Mouse (Mus musculus) midbrain, postnatal 0 days (tissue): ENCODE measurements around the gene Flnb. TPM values are rescaled to one million over a fixed set of nuclear protein-coding genes. Genes with fewer than 3 reads are reported as not detected.

ENCODE experiments used
- ATAC-seq: fragments of 200-750 bp; cut with Nextera tagmentation; 2 replicates; pipeline ENCODE4 v1.8.0; 2017; ENCODE audit warnings: moderate number of reproducible peaks, mild to moderate bottlenecking, moderate TSS enrichment, moderate library complexity; ENCODE audit not compliant: low FRiP score
- DNase-seq: peaks from one replicate; pipeline ENCODE4 v3.0.0-alpha.2; 2015; ENCODE audit warnings: low spot score
- H3K27ac ChIP-seq: fragments of 300-500 bp; sonication (generic); 2 replicates; pipeline ENCODE4 v1.5.1; 2014; ENCODE audit warnings: low read depth, mild to moderate bottlenecking, low read length, mixed read lengths
- H3K27me3 ChIP-seq: fragments of 300-500 bp; sonication (generic); 2 replicates; pipeline ENCODE4 v1.6.1; 2014; ENCODE audit warnings: low read length, control low read depth, mixed read lengths; ENCODE audit not compliant: insufficient read depth
- H3K36me3 ChIP-seq: fragments of 300-500 bp; sonication (generic); 2 replicates; pipeline ENCODE4 v1.6.1; 2014; ENCODE audit warnings: low read length, control low read depth, mixed read lengths; ENCODE audit not compliant: insufficient read depth
- H3K4me1 ChIP-seq: fragments of 300-500 bp; sonication (generic); 2 replicates; pipeline ENCODE4 v1.6.1; 2014; ENCODE audit warnings: mild to moderate bottlenecking, control low read depth, antibody characterized with exemption, low read length, mixed read lengths; ENCODE audit not compliant: insufficient read depth
- H3K4me2 ChIP-seq: fragments of 300-500 bp; sonication (generic); 2 replicates; pipeline ENCODE4 v1.6.1; 2014; ENCODE audit warnings: low read depth, mild to moderate bottlenecking, low read length, mixed read lengths; ENCODE audit not compliant: poor library complexity, severe bottlenecking
- H3K4me3 ChIP-seq: fragments of 300-500 bp; sonication (generic); 2 replicates; pipeline ENCODE4 v1.5.1; 2014; ENCODE audit warnings: low read depth, mild to moderate bottlenecking, low read length, moderate library complexity
- H3K9ac ChIP-seq: fragments of 300-500 bp; sonication (generic); replicated peaks from 2 replicates; pipeline ENCODE4 v1.6.1; 2014; ENCODE audit warnings: mild to moderate bottlenecking, low read length, moderate library complexity, mixed read lengths; ENCODE audit not compliant: poor library complexity, severe bottlenecking
- H3K9me3 ChIP-seq: fragments of 300-500 bp; sonication (generic); 2 replicates; pipeline ENCODE4 v1.6.1; 2016; ENCODE audit warnings: low read length, control low read depth
- CTCF ChIP-seq: IDR thresholded peaks from 2 replicates; pipeline ENCODE4 v1.5.1; 2016; ENCODE audit warnings: antibody characterized with exemption, mild to moderate bottlenecking
- WGBS: fragments of 180-500 bp; shearing (Covaris S2); extraction: QIAGEN DNeasy Blood & Tissue Kit; methylation state at CpG from one replicate; pipeline ENCODE4 v1.1.7; 2014; 5-methylcytosine and 5-hydroxymethylcytosine counted together
- polyA plus RNA-seq: library from polyadenylated mRNA; unstranded; fragments of >200 nt; fragmentation: Nextera tagmentation; extraction: Ambion mirVana; gene quantifications from 2 replicates; pipeline ENCODE4 v1.2.1, GENCODE M21; 2015
- total RNA-seq: library from RNA; depleted of rRNA; stranded (reverse); fragments of >200 nt; gene quantifications from 2 replicates; pipeline ENCODE4 v1.2.3, GENCODE M21; 2014

The Flnb gene
- total and polyA plus RNA-seq, 2 experiments from 2014 or later = 3.5 to 23.7 TPM

GRCm38 (mm10) chr14:7900481-7901049 lies 82.8 kb downstream of the Flnb start:
- ATAC-seq = no peak
- Histone ChIP-seq H3K9me3 (no peaks in the 10 kb centered on the region), H3K4me2 (no peak overlapping the region), H3K4me1 (no peaks in the 10 kb centered on the region), H3K36me3 (peaks cover 24% of the 10 kb centered on the region), H3K27me3 (no peaks in the 10 kb centered on the region), H3K27ac (0 out of 2 replicates have a peak overlapping the region, but pooled peaks have one; percentile 32), H3K4me3 (no peak overlapping the region), H3K9ac (no peak overlapping the region)
- TF ChIP-seq CTCF = no peak
- peak; percentile 34 for DNase-seq
- WGBS = 72% methylated on average over 11 of the region's 11 CpGs

GRCm38 (mm10) chr14:7901484-7902240 lies 83.9 kb downstream of the Flnb start:
- Histone ChIP-seq H3K36me3 (peaks cover 23% of the 10 kb centered on the region), H3K27me3 (no peaks in the 10 kb centered on the region), H3K27ac (no peak overlapping the region), H3K4me3 (no peak overlapping the region), H3K9ac (no peak overlapping the region), H3K4me1 (no peaks in the 10 kb centered on the region), H3K9me3 (no peaks in the 10 kb centered on the region), H3K4me2 (no peak overlapping the region)
- DNase-seq (no peak), ATAC-seq (no peak)
- no peak for TF ChIP-seq CTCF
- 84% methylated on average over 12 of the region's 12 CpGs for WGBS

GRCm38 (mm10) chr14:7907058-7907457 lies 89.3 kb downstream of the Flnb start:
- H3K36me3 ChIP-seq = peaks cover 27% of the 10 kb centered on the region
- no peaks in the 10 kb centered on the region for H3K4me1 ChIP-seq
- H3K9ac ChIP-seq = no peak overlapping the region
- no peaks in the 10 kb centered on the region for H3K9me3 ChIP-seq
- H3K27ac ChIP-seq = no peak overlapping the region
- no peak for DNase-seq
- H3K27me3 ChIP-seq = no peaks in the 10 kb centered on the region
- H3K4me3 ChIP-seq = no peak overlapping the region
- TF ChIP-seq CTCF = no peak
- WGBS = 85% methylated on average over 11 of the region's 11 CpGs
- no peak overlapping the region for H3K4me2 ChIP-seq
- no peak for ATAC-seq

GRCm38 (mm10) chr14:7909472-7909871 lies 91.7 kb downstream of the Flnb start:
- DNase-seq = no peak
- Histone ChIP-seq H3K4me1 (no peaks in the 10 kb centered on the region), H3K27ac (no peak overlapping the region), H3K4me3 (no peak overlapping the region), H3K27me3 (no peaks in the 10 kb centered on the region), H3K9ac (no peak overlapping the region), H3K9me3 (no peaks in the 10 kb centered on the region), H3K36me3 (peaks cover 41% of the 10 kb centered on the region), H3K4me2 (no peak overlapping the region)
- 56% methylated on average over 10 of the region's 10 CpGs for WGBS
- no peak for ATAC-seq
- TF ChIP-seq CTCF = no peak

GRCm38 (mm10) chr14:7913842-7914241 lies 96.1 kb downstream of the Flnb start:
- WGBS = 64% methylated on average over 7 of the region's 7 CpGs
- Histone ChIP-seq H3K4me3 (no peak overlapping the region), H3K27me3 (no peaks in the 10 kb centered on the region), H3K27ac (no peak overlapping the region), H3K9me3 (no peaks in the 10 kb centered on the region), H3K36me3 (peaks cover 63% of the 10 kb centered on the region), H3K4me1 (no peaks in the 10 kb centered on the region), H3K9ac (no peak overlapping the region), H3K4me2 (no peak overlapping the region)
- no peak for DNase-seq
- TF ChIP-seq CTCF = no peak
- 0 out of 2 replicates have a peak, but pooled peaks have one; percentile 29 for ATAC-seq

- ATAC-seq = no peak
- H3K9ac ChIP-seq = no peak overlapping the region
- TF ChIP-seq CTCF = no peak
- no peaks in the 10 kb centered on the region for H3K27me3 ChIP-seq
- no peak for DNase-seq
- 83% methylated on average over 4 of the region's 4 CpGs for WGBS
- no peak overlapping the region for H3K4me2 ChIP-seq
- no peak overlapping the region for H3K4me3 ChIP-seq
- H3K4me1 ChIP-seq = no peaks in the 10 kb centered on the region
- H3K9me3 ChIP-seq = no peaks in the 10 kb centered on the region
- H3K27ac ChIP-seq = no peak overlapping the region
- peaks cover 66% of the 10 kb centered on the region for H3K36me3 ChIP-seq
Observed at GRCm38 (mm10) chr14:7914461-7914860, 96.7 kb downstream of the Flnb start.
